Mouse (Mus musculus) kidney, postnatal 4 days (tissue): ENCODE data around the gene Wdr17.

Source experiments
- DNase-seq, 2 experiments: peaks; one replicate each; pipeline ENCODE4 v3.0.0; 2021; ENCODE audit warnings: mixed read lengths in 2 of 2

Gene Wdr17

DNA sequence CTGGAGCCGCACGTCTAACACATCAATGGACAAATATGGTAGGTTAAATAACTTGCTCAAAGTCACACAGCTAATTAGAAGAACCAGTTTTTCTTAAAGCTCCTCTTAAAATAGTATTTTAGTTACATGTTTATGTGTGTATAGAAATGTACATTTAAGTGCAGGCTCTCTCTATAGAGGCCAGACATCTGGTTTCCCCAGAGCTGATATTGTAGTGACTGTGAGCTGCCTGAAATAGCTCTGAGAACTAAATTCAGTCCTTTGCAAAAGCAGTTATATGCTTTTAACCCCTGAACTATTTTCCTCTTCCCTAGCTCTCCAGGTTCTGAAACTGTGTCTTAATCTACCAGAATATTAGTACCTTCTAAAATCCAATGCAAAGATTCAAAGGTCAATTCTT is 289.6 kb downstream of the Wdr17 start:
- DNase-seq: no peak

GRCm38 (mm10) chr8:54596940-54597339 is 290.0 kb downstream of the Wdr17 start:
- DNase-seq: no peak

DNA sequence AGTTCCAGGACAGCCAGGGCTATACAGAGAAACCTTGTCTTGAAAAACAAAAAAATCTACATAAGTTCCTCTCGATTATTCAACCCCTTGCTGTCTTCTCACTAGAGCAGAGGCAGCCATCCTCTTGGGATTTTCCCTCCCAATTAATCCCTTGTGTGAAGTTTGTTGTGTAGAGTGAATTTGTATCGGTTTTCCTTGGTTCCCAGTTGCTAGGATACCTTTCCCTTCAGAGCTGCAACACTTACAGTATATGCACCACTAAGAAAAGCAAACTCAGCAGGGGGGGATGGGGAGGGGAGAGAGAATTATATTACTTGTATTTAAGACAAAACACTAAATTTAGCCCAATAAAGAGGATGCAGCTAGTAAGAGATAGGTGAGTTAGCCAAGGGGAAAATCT is 290.9 kb downstream of the Wdr17 start:
- no peak for DNase-seq

DNA sequence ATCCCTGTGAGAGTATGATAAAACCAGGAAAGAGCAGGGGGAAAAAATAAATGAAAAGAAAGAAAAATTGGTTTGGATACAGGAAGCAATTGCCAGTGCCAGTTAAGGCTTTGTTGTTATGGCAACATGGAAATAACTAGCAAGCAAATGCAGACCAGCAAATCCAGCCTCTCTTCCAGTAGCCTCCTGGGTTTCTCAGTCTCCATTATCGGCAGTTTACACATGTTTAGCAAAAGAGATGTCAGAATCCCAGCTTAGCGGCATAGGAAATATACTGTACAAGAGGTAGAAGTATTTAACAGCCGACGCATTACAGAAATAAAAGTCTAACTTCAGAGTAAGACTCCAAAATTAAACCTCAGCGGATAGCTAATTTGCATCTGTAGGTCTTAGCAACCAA is 292.4 kb downstream of the Wdr17 start:
- no peak for DNase-seq

GRCm38 (mm10) chr8:54582886-54583285 is 304.1 kb downstream of the Wdr17 start:
- DNase-seq: no peak

DNA sequence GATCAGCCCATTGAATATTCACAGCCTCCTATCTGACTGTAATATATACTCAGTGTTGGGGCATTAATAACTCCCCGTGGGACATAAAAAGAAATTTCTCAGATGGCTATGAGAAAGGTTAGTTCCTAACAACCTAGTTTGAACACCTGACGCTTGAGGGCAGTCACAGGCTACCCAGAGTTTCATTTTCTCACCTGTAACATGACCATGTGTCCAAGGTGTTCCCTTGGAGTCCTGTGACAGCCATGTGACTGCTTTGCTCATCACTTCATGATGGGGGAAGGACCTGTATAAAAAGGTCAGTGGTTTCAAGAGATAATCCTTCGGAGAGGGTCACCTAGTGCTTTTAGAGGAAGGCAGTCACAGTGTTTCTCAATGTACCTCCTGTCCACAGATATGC is 305.5 kb downstream of the Wdr17 start:
- DNase-seq: no peak
